Mouse (Mus musculus): ENCODE measurements around the gene Hist1h3e. TPM values are rescaled to one million over a fixed set of nuclear protein-coding genes. Genes with fewer than 3 reads are reported as not detected.

Gene Hist1h3e
- 9.6 and 10.2 TPM in 2 replicates for polyA plus RNA-seq (2012; rRNA removed)

DNA sequence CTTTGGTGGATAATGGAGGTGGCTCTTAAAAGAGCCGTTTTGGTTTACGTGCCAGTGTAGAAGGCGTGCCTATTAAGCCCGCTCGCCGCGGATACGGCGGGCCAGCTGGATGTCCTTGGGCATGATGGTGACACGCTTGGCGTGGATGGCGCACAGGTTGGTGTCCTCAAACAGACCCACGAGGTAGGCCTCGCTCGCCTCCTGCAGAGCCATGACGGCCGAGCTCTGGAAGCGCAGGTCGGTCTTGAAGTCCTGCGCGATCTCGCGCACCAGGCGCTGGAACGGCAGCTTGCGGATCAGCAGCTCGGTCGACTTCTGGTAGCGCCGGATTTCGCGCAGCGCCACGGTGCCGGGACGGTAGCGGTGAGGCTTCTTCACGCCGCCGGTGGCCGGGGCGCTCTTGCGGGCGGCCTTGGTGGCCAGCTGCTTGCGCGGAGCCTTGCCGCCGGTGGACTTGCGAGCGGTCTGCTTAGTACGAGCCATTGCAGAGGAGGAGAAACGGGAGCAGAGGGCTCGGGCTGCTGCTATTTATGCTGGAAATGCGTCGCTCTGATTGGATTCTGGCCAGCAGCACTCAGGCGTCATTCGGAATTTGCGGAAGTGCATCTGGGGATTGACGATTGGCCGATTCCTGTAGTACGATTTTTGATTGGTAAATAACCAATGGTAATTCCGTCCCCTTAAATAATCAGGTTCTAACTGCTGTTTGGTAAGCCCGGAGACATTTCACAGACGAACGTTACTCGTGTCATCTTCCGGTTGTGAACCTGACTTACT lies at the start of gene Hist1h3e:
Gene Hist1h3e (minus strand): TSS at position 487 of the 777 bp plus-strand sequence.

DNA sequence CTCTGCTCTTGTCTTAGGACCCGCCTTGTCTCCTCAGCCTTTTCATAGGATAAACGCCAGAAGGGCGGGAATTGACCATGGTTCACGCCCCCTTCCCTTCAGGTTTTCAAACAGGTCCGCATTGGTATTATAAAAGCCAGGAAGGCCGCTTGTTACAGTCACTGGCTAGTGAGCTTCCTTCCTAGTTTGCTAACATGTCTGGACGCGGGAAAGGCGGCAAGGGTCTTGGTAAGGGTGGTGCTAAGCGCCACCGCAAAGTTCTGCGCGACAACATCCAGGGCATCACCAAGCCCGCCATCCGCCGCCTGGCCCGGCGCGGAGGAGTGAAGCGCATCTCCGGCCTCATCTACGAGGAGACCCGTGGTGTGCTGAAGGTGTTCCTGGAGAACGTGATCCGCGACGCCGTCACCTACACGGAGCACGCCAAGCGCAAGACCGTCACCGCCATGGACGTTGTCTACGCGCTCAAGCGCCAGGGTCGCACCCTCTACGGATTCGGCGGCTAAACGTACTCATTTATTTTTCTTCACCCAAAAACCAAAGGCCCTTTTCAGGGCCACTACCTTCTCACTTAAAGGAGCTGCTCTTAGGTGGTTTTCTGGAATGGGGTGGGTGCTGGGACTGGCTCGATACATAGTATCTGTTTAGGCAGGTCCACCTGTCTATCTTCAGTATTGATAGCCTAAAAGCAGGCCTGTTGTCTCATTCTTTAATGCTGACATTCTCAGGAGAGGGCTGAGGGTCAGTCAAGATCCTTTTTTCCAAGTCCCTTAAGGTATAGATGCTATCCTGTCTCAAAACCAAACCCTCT lies 19.4 kb upstream of the Hist1h3e start, which contains the start of gene Hist1h4d:
Gene Hist1h4d (plus strand): TSS at position 191 of the 811 bp plus-strand sequence.

DNA sequence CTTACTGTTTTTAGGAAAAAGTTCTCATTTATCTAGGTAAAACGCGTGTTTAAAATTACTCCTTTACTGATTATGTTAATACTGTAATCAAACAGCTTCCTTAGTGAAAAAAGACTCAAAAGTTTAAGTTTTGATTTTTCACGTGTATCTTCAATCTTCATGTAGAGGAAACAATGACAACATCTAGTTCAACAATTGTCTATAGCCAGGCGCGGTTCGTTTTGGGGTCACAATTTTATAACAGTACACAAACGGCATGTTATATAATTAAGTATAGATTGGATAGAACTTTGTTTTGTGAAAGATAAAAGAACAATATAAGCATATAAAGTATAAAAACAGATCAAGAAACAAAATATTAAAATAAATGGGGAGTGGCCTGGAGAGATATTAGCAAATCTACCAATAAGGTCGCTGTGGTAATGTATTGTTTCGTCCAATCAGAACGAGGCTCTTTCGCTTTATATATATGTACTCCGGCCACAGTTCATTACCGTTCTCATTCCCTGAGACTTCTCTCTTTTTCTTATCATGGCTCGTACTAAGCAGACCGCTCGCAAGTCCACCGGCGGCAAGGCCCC lies 13.2 kb upstream of the Hist1h3e start, which contains the start of gene Hist1h3d:
Gene Hist1h3d (plus strand): TSS at position 493 of the 581 bp plus-strand sequence.

GRCm38 (mm10) chr13:23573898-23574524 lies 11.8 kb upstream of the Hist1h3e start, which contains the start of the genes Hist1h2bf and Hist1h2ad:
Gene Hist1h2bf, minus strand, starts transcription at chr13:23574196.
Gene Hist1h2ad, plus strand, starts transcription at chr13:23574381.

GRCm38 (mm10) chr13:23571022-23571503 lies 8.9 kb upstream of the Hist1h3e start, which contains the start of the genes Hist1h2ae and Hist1h2bg:
Gene Hist1h2ae, minus strand, starts transcription at chr13:23571220.
Gene Hist1h2bg, plus strand, starts transcription at chr13:23571396.

DNA sequence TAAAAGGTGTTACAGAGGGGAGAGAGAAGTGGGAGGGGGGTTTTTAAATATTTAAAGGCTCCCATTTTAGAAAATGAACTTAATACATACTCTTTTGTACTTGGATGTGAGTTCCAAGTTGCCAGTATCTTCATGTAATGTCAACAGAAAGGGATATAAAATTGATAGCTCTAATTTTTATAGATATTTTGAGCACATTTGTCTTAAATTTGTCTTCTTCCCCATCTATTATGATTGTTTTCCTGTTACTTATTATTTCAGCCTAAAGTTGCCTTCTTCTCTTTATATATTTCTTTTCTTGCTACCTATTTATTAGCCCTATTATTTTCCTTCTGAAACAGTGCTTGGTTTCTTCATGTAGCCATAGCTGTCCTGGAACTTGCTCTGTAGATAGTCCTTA lies 9.2 kb downstream of the Hist1h3e start, which contains the start of gene Hist1h1d:
Gene Hist1h1d (plus strand): TSS at position 301 of the 400 bp plus-strand sequence.

GRCm38 (mm10) chr13:23551146-23551834 lies 10.9 kb downstream of the Hist1h3e start, which contains the start of gene Hist1h4f:
Gene Hist1h4f, minus strand, starts transcription at chr13:23551648.

DNA sequence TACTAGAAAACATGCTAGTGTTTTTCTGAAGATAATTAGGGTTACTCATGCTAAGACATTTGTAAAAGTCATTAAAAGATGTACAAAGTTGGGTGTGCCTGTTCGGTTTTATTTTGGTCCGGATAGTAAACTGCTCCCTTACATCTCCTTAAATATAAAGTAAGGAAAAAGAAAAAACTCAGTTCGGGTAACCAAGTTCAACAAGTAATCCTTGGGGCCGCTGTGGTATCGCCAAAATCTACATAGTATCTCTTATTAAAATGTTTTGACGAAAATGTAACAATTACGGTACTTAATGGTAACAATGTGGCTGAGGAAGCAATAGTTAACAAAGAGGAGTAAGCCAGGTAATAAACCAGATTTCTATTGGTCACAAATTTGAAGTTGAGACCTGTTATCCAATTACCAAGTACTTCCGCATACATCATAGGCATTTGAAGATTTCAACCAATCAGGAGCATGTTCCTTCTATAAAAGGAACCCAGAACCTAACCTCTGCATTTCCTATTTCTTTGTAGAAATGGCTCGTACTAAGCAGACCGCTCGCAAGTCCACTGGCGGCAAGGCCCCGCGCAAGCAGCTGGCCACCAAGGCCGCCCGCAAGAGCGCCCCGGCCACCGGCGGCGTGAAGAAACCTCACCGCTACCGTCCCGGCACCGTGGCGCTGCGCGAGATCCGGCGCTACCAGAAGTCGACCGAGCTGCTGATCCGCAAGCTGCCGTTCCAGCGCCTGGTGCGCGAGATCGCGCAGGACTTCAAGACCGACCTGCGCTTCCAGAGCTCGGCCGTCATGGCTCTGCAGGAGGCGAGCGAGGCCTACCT lies 18.0 kb downstream of the Hist1h3e start, which contains the start of gene Hist1h3f:
Gene Hist1h3f (plus strand): TSS at position 88 of the 822 bp plus-strand sequence.

DNA sequence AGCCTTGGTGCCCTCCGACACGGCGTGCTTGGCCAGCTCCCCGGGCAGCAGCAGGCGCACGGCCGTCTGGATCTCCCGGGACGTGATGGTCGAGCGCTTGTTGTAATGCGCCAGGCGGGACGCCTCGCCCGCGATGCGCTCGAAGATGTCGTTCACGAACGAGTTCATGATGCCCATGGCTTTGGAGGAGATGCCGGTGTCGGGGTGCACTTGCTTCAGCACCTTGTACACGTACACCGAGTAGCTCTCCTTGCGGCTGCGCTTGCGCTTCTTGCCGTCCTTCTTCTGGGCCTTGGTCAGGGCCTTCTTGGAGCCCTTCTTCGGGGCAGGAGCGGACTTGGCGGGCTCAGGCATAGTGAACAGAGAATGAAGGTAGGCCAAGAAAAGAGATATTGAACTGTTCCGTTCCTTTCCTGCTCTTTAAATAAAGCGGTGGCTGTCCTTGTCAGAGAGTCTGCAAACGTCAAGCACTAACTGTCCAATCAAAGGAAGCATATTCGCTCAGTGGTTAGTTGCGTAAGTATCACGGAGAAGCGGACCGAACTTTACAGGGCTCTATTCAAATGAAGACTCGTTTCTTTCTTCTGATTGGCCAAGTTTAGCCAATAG lies 19.1 kb downstream of the Hist1h3e start, which contains the start of gene Hist1h2bh:
Gene Hist1h2bh (minus strand): TSS at position 394 of the 609 bp plus-strand sequence.

DNA sequence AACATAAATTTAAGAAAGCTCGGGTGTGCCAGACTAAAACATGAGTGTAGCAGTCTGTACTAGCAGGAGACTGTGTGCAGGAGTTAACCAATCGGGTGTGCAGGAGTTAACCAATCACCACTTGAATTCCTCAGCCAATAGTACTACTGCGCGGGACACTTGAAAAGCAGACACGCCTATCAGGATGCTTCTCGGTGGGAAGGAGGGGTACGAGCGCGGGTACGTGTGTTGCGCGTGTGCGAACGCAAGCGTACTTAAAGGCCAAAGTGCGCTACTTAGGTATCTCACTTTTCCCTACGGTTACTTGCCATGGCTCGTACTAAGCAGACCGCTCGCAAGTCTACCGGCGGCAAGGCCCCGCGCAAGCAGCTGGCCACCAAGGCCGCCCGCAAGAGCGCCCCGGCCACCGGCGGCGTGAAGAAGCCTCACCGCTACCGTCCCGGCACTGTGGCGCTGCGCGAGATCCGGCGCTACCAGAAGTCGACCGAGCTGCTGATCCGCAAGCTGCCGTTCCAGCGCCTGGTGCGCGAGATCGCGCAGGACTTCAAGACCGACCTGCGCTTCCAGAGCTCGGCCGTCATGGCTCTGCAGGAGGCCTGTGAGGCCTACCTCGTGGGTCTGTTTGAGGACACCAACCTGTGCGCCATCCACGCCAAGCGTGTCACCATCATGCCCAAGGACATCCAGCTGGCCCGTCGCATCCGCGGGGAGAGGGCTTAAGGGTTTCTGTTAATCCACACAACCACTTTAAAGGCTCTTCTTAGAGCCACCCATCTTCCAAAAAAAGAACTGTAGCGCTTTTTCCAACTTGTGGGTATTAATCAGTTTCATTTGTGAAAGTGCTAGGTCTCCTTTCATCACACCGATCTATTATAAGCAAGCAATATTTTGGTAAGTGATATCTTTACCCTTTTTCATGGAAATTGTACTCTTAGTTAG lies 26.8 kb downstream of the Hist1h3e start, which contains the start of gene Hist1h3g:
Gene Hist1h3g (plus strand): TSS at position 286 of the 939 bp plus-strand sequence.

DNA sequence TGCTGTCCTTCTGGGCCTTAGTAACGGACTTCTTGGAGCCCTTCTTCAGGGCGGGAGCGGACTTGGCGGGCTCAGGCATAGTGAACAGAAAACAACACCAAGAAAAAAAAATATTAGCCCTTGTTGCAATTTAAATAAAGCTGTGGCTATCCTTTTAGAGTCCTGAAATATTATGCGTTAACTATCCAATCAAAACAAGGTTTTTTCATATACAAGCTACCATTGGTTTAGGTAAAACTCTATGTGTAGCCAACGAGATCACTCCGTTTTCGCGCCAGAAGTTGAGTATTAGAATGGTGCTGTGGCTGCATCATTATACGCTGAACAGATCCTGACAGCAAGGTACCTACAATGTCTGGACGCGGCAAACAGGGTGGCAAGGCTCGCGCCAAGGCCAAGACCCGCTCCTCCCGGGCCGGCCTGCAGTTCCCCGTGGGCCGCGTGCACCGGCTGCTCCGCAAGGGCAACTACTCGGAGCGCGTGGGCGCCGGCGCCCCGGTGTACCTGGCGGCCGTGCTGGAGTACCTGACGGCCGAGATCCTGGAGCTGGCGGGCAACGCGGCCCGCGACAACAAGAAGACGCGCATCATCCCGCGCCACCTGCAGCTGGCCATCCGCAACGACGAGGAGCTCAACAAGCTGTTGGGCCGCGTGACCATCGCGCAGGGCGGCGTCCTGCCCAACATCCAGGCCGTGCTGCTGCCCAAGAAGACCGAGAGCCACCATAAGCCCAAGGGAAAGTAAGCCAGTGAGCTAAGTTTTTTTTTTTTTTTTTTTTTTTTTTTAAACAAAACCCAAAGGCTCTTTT lies 28.4 kb downstream of the Hist1h3e start, which contains the start of gene Hist1h2af:
Gene Hist1h2af (plus strand): TSS at position 347 of the 808 bp plus-strand sequence.

DNA sequence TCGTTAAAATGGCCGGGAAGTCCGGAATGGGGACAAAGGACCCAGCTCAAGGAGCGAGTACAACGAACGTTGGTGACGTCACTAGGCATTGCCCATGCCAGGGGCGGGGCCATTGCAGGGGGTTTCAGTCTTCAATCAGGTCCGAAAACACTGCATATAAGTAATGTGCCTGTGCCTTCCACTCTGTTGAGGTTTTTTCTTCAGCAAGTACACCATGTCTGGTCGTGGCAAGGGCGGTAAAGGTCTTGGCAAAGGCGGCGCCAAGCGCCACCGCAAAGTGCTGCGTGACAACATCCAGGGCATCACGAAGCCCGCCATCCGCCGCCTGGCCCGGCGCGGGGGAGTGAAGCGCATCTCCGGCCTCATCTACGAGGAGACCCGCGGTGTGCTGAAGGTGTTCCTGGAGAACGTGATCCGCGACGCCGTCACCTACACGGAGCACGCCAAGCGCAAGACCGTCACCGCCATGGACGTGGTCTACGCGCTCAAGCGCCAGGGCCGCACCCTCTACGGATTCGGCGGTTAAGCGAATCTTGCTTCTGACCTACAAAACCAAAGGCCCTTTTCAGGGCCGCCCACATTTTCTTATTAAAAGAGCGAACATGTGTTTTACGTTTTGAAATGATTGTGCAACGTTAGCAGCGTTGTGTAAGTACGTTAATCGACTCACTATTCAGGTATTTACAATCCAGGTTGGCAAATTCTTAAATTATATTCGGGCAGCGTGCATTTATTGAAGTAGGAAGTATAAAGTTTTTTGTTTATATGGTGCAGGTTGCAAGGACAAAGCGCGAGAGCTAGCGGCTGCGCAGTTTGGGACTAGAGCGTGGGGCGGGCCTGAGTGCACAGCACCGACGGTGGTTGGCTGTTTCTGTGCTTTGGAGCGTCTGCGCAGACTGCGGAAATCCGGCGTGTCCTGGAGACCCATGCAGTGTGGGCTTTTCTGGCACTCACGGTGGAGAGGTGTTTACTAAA lies 31.0 kb downstream of the Hist1h3e start, which contains the start of gene Hist1h4h:
Gene Hist1h4h (plus strand): TSS at position 150 of the 975 bp plus-strand sequence.

